Mouse (Mus musculus) liver, adult 2 months (tissue): ENCODE results near the gene Masp2. TPM values are rescaled to one million over a fixed set of nuclear protein-coding genes. Genes with fewer than 3 reads are reported as not detected.

Experiments
- DNase-seq: peaks from one replicate; pipeline ENCODE4 v3.0.0-alpha.2; 2011; ENCODE audit warnings: low read depth, low spot score; ENCODE audit errors: extremely low read depth
- H3K27ac ChIP-seq: fragments of 200-500 bp; replicated peaks from 2 replicates; pipeline ENCODE4 v1.5.1; 2012; ENCODE audit warnings: low read depth, mild to moderate bottlenecking, control low read depth, inconsistent platforms, low read length; ENCODE audit not compliant: insufficient read depth
- H3K27me3 ChIP-seq: fragments of 200-500 bp; 2 replicates; pipeline ENCODE4 v1.6.1; 2012; ENCODE audit warnings: mild to moderate bottlenecking, moderate library complexity, low read length, inconsistent platforms; ENCODE audit not compliant: control insufficient read depth, insufficient read depth
- H3K36me3 ChIP-seq: fragments of 200-500 bp; 2 replicates; pipeline ENCODE4 v1.6.1; 2012; ENCODE audit warnings: low read length, inconsistent platforms; ENCODE audit not compliant: control insufficient read depth, insufficient read depth
- H3K4me1 ChIP-seq: fragments of 200-500 bp; 2 replicates; pipeline ENCODE4 v1.6.1; 2011; ENCODE audit warnings: low read length; ENCODE audit not compliant: control insufficient read depth, insufficient read depth
- H3K4me3 ChIP-seq: fragments of 200-500 bp; 2 replicates; pipeline ENCODE4 v1.5.1; 2011; ENCODE audit warnings: low read depth, mild to moderate bottlenecking, control low read depth, low read length, moderate library complexity; ENCODE audit not compliant: insufficient read depth
- H3K79me2 ChIP-seq: fragments of 200-500 bp; 2 replicates; pipeline ENCODE4 v1.6.1; 2012; ENCODE audit warnings: inconsistent platforms, mild to moderate bottlenecking, low read length, moderate library complexity; ENCODE audit not compliant: control insufficient read depth, insufficient read depth
- H3K9ac ChIP-seq: fragments of 200-500 bp; 2 replicates; pipeline ENCODE4 v1.6.1; 2012; ENCODE audit warnings: low read depth, mild to moderate bottlenecking, control low read depth, inconsistent platforms, low read length
- CTCF ChIP-seq: fragments of 200-500 bp; IDR thresholded peaks from 2 replicates; pipeline ENCODE4 v1.5.1; 2011; ENCODE audit warnings: low read depth, low read length, control low read depth
- POLR2A ChIP-seq: fragments of 200-500 bp; IDR thresholded peaks from 2 replicates; pipeline ENCODE4 v1.6.1; 2011; ENCODE audit warnings: low read length, control low read depth; ENCODE audit not compliant: insufficient read depth; ENCODE audit errors: extremely low read depth
- WGBS: fragments of 180-500 bp; shearing (Covaris S2); methylation state at CpG from one replicate; pipeline ENCODE4 v1.1.7; 2018; 5-methylcytosine and 5-hydroxymethylcytosine counted together
- polyA plus RNA-seq: library from polyadenylated mRNA; depleted of rRNA; stranded (reverse); fragments of >200 nt; gene quantifications from 2 replicates; pipeline ENCODE4 v1.2.3, GENCODE M21; 2012
- total RNA-seq: library from RNA; depleted of rRNA; stranded (reverse); fragments of >200 nt; gene quantifications from 2 replicates; pipeline ENCODE4 v1.2.3, GENCODE M21; 2014

The Masp2 gene
- total and polyA plus RNA-seq, 2 experiments: 191 to 829 TPM

DNA sequence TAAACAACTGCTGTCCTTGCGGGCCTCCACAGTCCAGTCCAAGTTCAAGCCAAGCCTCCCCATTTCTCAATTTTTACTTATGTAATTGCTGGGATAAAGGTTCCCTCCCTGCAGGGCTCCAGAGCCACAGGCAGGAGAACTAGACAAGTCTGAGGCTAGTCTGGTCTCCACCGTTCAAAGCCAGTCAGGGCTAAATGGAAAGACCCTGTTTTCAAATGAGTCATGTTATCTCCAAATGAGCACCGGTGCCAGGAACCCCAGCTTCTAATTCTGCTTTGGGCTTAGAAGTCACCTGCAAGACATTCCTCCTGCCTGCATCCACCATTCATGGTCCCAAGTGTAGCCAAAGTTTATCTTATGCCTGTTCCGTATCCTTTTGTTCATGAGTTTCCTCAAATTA, 483 bp upstream of the Masp2 start:
- H3K27ac ChIP-seq: peak overlapping the region; percentile 92
- H3K9ac ChIP-seq: peak overlapping the region; percentile 75
- peak; percentile 83 for DNase-seq
- H3K36me3 ChIP-seq: peaks cover 7% of the 10 kb centered on the region; the same call in 1 of the 2 replicates
- no peak for TF ChIP-seq CTCF
- TF ChIP-seq POLR2A: peak; percentile 62; the same call in 1 of the 2 replicates
- H3K79me2 ChIP-seq: peaks cover 4% of the 10 kb centered on the region; the same call in 1 of the 2 replicates
- H3K4me3 ChIP-seq: no peak overlapping the region; the same call in 1 of the 2 replicates
- WGBS: 25% methylated on average over 4 of the region's 4 CpGs
- peaks cover 20% of the 10 kb centered on the region for H3K4me1 ChIP-seq
- H3K27me3 ChIP-seq: no peaks in the 10 kb centered on the region

DNA sequence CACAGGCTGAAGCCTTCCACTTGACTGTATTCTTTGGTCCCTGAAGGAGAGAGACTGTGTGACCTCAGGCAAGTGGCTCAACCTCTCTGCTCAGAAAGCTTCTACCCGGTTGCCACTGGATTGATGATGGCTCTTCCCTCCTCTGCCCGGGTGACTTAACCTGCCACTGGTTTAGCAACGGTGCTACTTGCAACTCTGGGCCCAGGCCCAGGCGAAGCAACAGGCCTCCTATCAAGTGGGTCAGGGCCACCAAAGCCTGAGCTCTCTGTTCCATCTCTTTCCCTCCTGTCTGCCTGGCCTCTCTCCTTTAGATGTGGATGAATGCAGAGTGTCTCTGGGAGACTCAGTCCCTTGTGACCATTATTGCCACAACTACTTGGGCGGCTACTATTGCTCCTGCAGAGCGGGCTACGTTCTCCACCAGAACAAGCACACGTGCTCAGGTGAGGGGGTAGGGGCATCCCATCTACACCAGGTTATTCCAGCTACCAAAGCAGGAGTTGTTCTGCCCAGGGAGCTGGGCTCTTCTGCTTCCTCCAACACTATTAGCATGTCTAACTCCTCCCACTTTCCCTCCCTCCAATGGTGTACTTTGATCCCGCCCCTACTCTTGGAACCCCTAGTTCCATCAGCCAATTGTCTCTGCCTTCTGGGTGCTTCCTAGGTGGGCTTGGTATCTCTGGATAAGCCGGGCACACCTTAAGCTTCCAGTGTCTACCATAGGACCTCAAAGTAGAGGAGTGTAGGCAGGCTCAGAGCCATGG, 1.2 kb downstream of the Masp2 start:
- 20% methylated on average over 10 of the region's 10 CpGs for WGBS
- Histone ChIP-seq H3K9ac (peak overlapping the region; percentile 91), H3K79me2 (peaks cover 4% of the 10 kb centered on the region; the same call in 1 of the 2 replicates), H3K4me1 (peaks cover 26% of the 10 kb centered on the region), H3K27me3 (no peaks in the 10 kb centered on the region), H3K27ac (peak overlapping the region; percentile 92), H3K4me3 (peak overlapping the region; percentile 84), H3K36me3 (peaks cover 16% of the 10 kb centered on the region)
- DNase-seq: peak; percentile 67
- TF ChIP-seq CTCF: no peak
- peak; percentile 49; the same call in 1 of the 2 replicates for TF ChIP-seq POLR2A

DNA sequence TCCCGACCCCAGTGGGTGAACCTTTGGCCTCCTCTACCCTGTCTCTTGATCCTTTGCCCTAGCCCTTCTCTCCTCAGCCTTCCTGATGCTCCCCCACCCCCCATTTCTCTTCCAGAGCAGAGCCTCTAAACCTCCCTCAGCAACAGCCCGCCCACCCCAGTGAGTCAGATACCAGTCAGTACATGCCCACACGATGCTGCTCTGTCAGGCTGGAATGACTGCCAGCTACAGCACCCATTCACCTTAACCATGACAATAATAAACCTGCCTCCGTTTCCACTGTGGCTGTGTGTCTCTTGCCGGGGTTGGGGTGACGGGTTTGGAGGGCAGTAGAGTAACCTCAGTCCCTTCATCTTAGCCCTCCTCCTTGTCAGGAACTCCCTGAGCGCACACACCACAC, 1.8 kb downstream of the Masp2 start:
- Histone ChIP-seq H3K27me3 (no peaks in the 10 kb centered on the region), H3K4me3 (peak overlapping the region; percentile 84), H3K27ac (peak overlapping the region; percentile 92), H3K36me3 (peaks cover 20% of the 10 kb centered on the region), H3K4me1 (peaks cover 28% of the 10 kb centered on the region), H3K9ac (peak overlapping the region; percentile 34), H3K79me2 (peaks cover 4% of the 10 kb centered on the region; the same call in 1 of the 2 replicates)
- DNase-seq: no peak
- TF ChIP-seq POLR2A: no peak
- no peak for TF ChIP-seq CTCF
- 64% methylated on average over 7 of the region's 7 CpGs for WGBS

DNA sequence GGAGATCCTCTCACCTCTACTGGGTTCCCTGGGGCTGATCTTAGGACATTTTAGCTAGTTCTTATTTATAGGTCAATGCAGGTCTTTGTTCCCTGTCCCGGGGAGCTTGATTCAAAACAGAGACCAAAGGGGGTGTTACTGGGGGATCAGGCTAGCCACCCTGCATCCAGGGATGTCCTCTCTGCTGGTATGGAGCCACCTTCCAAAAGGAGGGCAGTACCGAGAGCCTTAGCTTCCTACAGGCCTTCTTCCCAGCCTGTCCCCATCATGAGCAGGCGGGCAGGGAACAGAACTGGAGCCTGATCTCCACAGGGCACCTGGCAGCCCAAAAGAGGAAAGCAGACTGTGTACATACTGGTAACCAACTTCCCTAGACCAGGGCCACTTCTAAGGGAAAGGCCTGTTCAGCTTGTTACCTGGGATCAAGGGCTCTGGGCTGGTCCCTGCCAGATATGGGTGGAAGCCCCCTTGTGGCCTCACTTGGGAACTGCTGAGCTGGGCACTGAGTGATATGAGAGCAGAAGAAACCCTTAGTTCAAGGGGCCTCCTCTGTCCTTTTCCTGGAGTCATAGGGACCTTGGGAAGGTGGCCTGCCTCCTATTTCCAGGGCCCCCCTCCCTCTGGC, 2.3 kb downstream of the Masp2 start:
- H3K27me3 ChIP-seq: no peaks in the 10 kb centered on the region
- peaks cover 21% of the 10 kb centered on the region for H3K36me3 ChIP-seq
- DNase-seq: peak; percentile 58
- H3K27ac ChIP-seq: peak overlapping the region; percentile 92
- peak overlapping the region; percentile 1; the same call in 1 of the 2 replicates for H3K9ac ChIP-seq
- 0 out of 2 replicates have a peak overlapping the region, but pooled peaks have one; percentile 8 for H3K4me3 ChIP-seq
- H3K79me2 ChIP-seq: peaks cover 4% of the 10 kb centered on the region; the same call in 1 of the 2 replicates
- H3K4me1 ChIP-seq: peaks cover 29% of the 10 kb centered on the region
- TF ChIP-seq POLR2A: no peak
- TF ChIP-seq CTCF: peak; percentile 68
- 68% methylated on average over 3 of the region's 3 CpGs for WGBS

DNA sequence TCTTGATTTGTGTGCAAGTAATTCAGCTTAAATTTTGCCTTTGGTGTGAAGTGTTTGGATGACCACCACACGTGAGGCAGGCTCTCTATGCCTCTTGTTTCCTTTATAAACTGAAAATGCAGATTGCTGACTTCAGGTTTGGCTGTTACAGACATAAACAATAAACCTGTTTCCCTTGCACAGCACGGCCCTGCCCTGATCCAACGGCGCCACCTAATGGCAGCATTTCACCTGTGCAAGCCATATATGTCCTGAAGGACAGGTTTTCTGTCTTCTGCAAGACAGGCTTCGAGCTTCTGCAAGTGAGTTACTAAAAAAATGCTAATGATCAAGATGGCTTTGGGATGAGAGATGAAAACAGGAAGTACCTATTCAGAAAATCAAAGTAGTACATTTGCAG, 5.4 kb downstream of the Masp2 start:
- peaks cover 4% of the 10 kb centered on the region; the same call in 1 of the 2 replicates for H3K79me2 ChIP-seq
- H3K4me1 ChIP-seq: peaks cover 19% of the 10 kb centered on the region
- peak; percentile 68 for DNase-seq
- 23% methylated on average over 5 of the region's 5 CpGs for WGBS
- no peaks in the 10 kb centered on the region for H3K27me3 ChIP-seq
- TF ChIP-seq CTCF (peak; percentile 97), POLR2A (no peak)
- no peak overlapping the region for H3K4me3 ChIP-seq
- peaks cover 41% of the 10 kb centered on the region for H3K36me3 ChIP-seq
- no peak overlapping the region for H3K27ac ChIP-seq
- H3K9ac ChIP-seq: no peak overlapping the region

DNA sequence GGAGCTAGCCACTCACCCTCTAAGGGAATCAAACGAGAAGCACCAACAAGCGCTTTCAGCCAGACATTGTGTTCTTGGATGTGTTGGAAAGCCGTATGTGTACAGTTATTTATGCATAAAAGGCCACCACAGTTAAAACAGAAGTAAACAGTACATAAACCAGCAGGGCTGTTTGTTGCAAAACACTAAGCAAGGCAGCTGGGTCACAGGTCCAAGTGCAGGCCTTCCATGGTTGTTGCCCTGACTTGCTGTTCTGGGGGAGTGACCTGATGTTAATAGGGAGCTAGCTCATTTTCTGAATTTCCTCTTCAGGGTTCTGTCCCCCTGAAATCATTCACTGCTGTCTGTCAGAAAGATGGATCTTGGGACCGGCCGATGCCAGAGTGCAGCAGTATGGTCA, 7.5 kb downstream of the Masp2 start:
- peaks cover 10% of the 10 kb centered on the region for H3K4me1 ChIP-seq

More for the DNA sequence above, 7.5 kb downstream of the Masp2 start:
- Histone ChIP-seq H3K27me3 (no peaks in the 10 kb centered on the region), H3K4me3 (no peak overlapping the region), H3K79me2 (no peaks in the 10 kb centered on the region), H3K27ac (peak overlapping the region; percentile 63), H3K9ac (no peak overlapping the region), H3K36me3 (peaks cover 56% of the 10 kb centered on the region)
- WGBS: 59% methylated on average over 5 of the region's 5 CpGs
- DNase-seq: peak; percentile 80
- TF ChIP-seq POLR2A: no peak
- no peak for TF ChIP-seq CTCF
